In the genomic region with DNA sequence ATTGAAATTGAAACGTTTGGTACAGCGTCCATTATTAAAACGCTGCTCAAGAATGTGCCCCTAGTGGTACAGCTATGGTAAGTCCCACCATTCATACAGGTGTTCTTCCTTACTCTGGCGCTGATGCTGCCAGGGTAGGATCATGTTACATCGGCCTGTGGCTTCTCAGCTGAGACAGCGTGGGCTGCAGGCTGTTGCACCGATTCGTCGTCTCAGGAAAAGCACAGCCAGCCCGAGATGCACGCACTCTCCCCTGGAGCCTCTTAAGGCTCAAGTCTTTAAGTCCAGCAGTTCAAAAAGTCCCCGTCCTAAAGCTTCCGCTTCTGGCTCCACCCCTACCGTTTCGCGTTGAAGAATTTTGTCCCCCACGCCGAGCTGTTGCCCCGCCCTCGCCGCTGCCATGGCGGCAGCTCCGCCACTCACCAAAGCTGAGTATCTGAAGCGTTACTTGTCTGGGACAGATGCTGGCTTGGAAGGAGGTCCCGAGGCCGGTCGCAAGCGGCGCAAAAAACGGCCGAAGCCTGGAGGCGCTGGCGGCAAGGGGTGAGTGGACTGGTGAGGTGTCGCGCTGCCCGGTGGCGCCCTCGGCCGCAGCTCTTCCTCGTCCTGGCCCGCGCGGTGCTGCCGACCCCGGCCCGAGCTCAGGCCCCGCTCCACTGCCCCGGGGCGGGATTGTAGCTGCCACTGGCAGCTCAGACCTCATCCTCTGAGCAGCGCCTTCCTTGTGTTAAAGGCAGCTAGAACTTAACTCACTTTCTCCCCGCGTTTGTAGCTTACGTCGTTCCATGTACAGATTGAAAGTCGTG, we compare ENCODE assay signal across 8 mouse cellular contexts. TPM values are rescaled to one million over a fixed set of nuclear protein-coding genes. Genes with fewer than 3 reads are reported as not detected.
DNase-seq lines count a peak whose midpoint lies in the region; ATAC-seq and TF ChIP-seq lines count a peak whose summit lies in the region.

A gene (plus strand): TSS at position 378 of the 806 bp plus-strand sequence.

- TF ChIP-seq CTCF in ES-Bruce4 (IDR thresholded peaks at IDR 0.05; ENCODE audit: low read depth, low read length): peak; percentile 10
- peak; percentile 74 for TF ChIP-seq CTCF in liver, postnatal 0 days (IDR thresholded peaks at IDR 0.05; ENCODE audit: low read depth)

- no peak for TF ChIP-seq POLR2A in ES-Bruce4 (IDR thresholded peaks at IDR 0.05; ENCODE audit: insufficient read depth, low read length)

- H3K36me3 ChIP-seq in ES-Bruce4 (ENCODE audit: control insufficient read depth, insufficient read depth, low read length, poor library complexity, severe bottlenecking): peaks cover 23% of the 10 kb centered on the region
- peaks cover 61% of the 10 kb centered on the region for H3K36me3 ChIP-seq in forebrain, embryonic 13.5 days (ENCODE audit: poor library complexity, severe bottlenecking)
- H3K36me3 ChIP-seq in liver, postnatal 0 days (replicated peaks; ENCODE audit: insufficient read depth, low read length): peaks cover 51% of the 10 kb centered on the region
- peaks cover 29% of the 10 kb centered on the region for H3K36me3 ChIP-seq in neural tube, embryonic 14.5 days (ENCODE audit: control insufficient read depth, insufficient read depth, low read length)

- H3K27me3 ChIP-seq in ES-Bruce4 (ENCODE audit: control insufficient read depth, insufficient read depth, low read length, poor library complexity, severe bottlenecking): no peaks in the 10 kb centered on the region
- H3K27me3 ChIP-seq in forebrain, embryonic 13.5 days: no peaks in the 10 kb centered on the region
- no peaks in the 10 kb centered on the region for H3K27me3 ChIP-seq in liver, postnatal 0 days (ENCODE audit: insufficient read depth, low read length)
- H3K27me3 ChIP-seq in neural tube, embryonic 14.5 days (ENCODE audit: control insufficient read depth, insufficient read depth, low read length): no peaks in the 10 kb centered on the region

- under 1% methylated on average over 49 of the region's 55 CpGs for WGBS in forebrain, embryonic 13.5 days
- WGBS in large intestine, adult 2 months: under 1% methylated on average over 55 of the region's 55 CpGs
- under 1% methylated on average over 55 of the region's 55 CpGs for WGBS in liver, postnatal 0 days (ENCODE audit: insufficient replicate concordance)
- under 1% methylated on average over 55 of the region's 55 CpGs for WGBS in neural tube, embryonic 14.5 days

- peak within 1 kb of the TSS; percentile 79 for H3K9ac ChIP-seq in ES-Bruce4 (ENCODE audit: low read depth, poor library complexity, severe bottlenecking)
- H3K9ac ChIP-seq in forebrain, embryonic 13.5 days: peak within 1 kb of the TSS; percentile 89
- peak within 1 kb of the TSS; percentile 94 for H3K9ac ChIP-seq in liver, postnatal 0 days (replicated peaks)
- peak within 1 kb of the TSS; percentile 80 for H3K9ac ChIP-seq in neural tube, embryonic 14.5 days (replicated peaks; ENCODE audit: low read depth, low read length)

- H3K4me2 ChIP-seq in forebrain, embryonic 13.5 days: peak within 1 kb of the TSS; percentile 72
- peak within 1 kb of the TSS; percentile 84 for H3K4me2 ChIP-seq in liver, postnatal 0 days (ENCODE audit: low read depth, low read length)
- peak within 1 kb of the TSS; percentile 55 for H3K4me2 ChIP-seq in neural tube, embryonic 14.5 days (ENCODE audit: low read depth, low read length)

- no peaks in the 10 kb centered on the region for H3K9me3 ChIP-seq in ES-Bruce4 (replicated peaks; ENCODE audit: control insufficient read depth, insufficient read depth, low read length, poor library complexity, severe bottlenecking)
- no peaks in the 10 kb centered on the region for H3K9me3 ChIP-seq in forebrain, embryonic 13.5 days (replicated peaks)
- no peaks in the 10 kb centered on the region for H3K9me3 ChIP-seq in liver, postnatal 0 days (ENCODE audit: low read length)
- no peaks in the 10 kb centered on the region for H3K9me3 ChIP-seq in neural tube, embryonic 14.5 days (ENCODE audit: control insufficient read depth, low read length)

- peak within 1 kb of the TSS; percentile 38; the same call in 1 of the 2 replicates for H3K27ac ChIP-seq in ES-Bruce4 (ENCODE audit: insufficient read depth, low read length)
- H3K27ac ChIP-seq in forebrain, embryonic 13.5 days: peak within 1 kb of the TSS; percentile 66
- H3K27ac ChIP-seq in liver, postnatal 0 days (ENCODE audit: low read depth): peak within 1 kb of the TSS; percentile 76
- H3K27ac ChIP-seq in neural tube, embryonic 14.5 days (ENCODE audit: low read depth, low read length): peak within 1 kb of the TSS; percentile 74; the same call in 1 of the 2 replicates

- H3K4me3 ChIP-seq in ES-Bruce4 (ENCODE audit: low read depth, low read length): peak within 1 kb of the TSS; percentile 60
- H3K4me3 ChIP-seq in forebrain, embryonic 13.5 days: peak within 1 kb of the TSS; percentile 93
- H3K4me3 ChIP-seq in liver, postnatal 0 days (ENCODE audit: low read depth, low read length): peak within 1 kb of the TSS; percentile 97
- H3K4me3 ChIP-seq in neural tube, embryonic 14.5 days (ENCODE audit: low read depth, low read length): peak within 1 kb of the TSS; percentile 75

- peak; percentile 77; the same call in 1 of the 2 replicates for ATAC-seq in cerebellum, adult (ENCODE audit: insufficient number of reproducible peaks, low FRiP score, low TSS enrichment)
- peak; percentile 92 for ATAC-seq in forebrain, embryonic 13.5 days
- ATAC-seq in liver, postnatal 0 days: peak; percentile 93
- peak; percentile 89 for ATAC-seq in neural tube, embryonic 14.5 days (ENCODE audit: low read depth)

- TF ChIP-seq EP300 in ES-Bruce4 (IDR thresholded peaks at IDR 0.05; ENCODE audit: insufficient read depth, low read depth, low read length): no peak
- peak; percentile 51; the same call in 1 of the 2 replicates for TF ChIP-seq EP300 in liver, postnatal 0 days (IDR thresholded peaks at IDR 0.05; ENCODE audit: low read depth)

- H3K4me1 ChIP-seq in ES-Bruce4 (ENCODE audit: control insufficient read depth, insufficient read depth, low read length): no peaks in the 10 kb centered on the region
- peaks cover 18% of the 10 kb centered on the region for H3K4me1 ChIP-seq in forebrain, embryonic 13.5 days
- peaks cover 7% of the 10 kb centered on the region for H3K4me1 ChIP-seq in liver, postnatal 0 days (ENCODE audit: insufficient read depth)
- H3K4me1 ChIP-seq in neural tube, embryonic 14.5 days (ENCODE audit: control insufficient read depth, insufficient read depth, low read length): peaks cover 7% of the 10 kb centered on the region; the same call in 1 of the 2 replicates

- DNase-seq in heart, postnatal 10 days: peak; percentile 96 to 97
- DNase-seq in large intestine, adult 2 months (ENCODE audit: low read depth, low spot score): peak; percentile 73
- peak; percentile 93 for DNase-seq in liver, postnatal 0 days
- DNase-seq in testis, postnatal 10 days (ENCODE audit: low spot score): peak; percentile 96

- intact Hi-C loops in heart, postnatal 10 days (cut with DNase I): no loop called here

RNA-seq across cellular contexts. Expression of the gene that starts here (rescaled TPM):
- polyA plus RNA-seq in ES-Bruce4 (2011; ENCODE audit: insufficient read depth, insufficient read length, low read depth, missing spikeins): 26.4 and 28.5 TPM in 2 replicates
- 19.0 and 21.9 TPM in 2 replicates for polyA plus RNA-seq in forebrain, embryonic 13.5 days (2015; fragmentation: Nextera tagmentation; extraction: Ambion mirVana)
- 10 to 100 TPM in 1 of 2 experiments, 1 to 10 TPM in 1; 8.0 to 11.6 TPM for total RNA-seq in heart, postnatal 10 days (2021)
- polyA plus RNA-seq in large intestine, adult 2 months (2012; rRNA removed): 7.5 and 9.2 TPM in 2 replicates
- polyA plus RNA-seq in liver, postnatal 0 days (2015; fragmentation: Nextera tagmentation; extraction: Ambion mirVana): 4.0 TPM in 2 replicates
- 14.8 and 15.4 TPM in 2 replicates for polyA plus RNA-seq in neural tube, embryonic 14.5 days (2014; fragmentation: Nextera tagmentation; extraction: Ambion mirVana)

Comparison
In these comparisons a context has a peak if more than half of its experiments do, and no peak if none do; other contexts are left out.
1. Peak in every context shown above with its lines: DNase-seq, ATAC-seq, H3K4me3 ChIP-seq and H3K27ac ChIP-seq.